Mouse (Mus musculus) forebrain, embryonic 11.5 days (tissue): ENCODE measurements around the gene Zfp850. TPM values are rescaled to one million over a fixed set of nuclear protein-coding genes. Genes with fewer than 3 reads are reported as not detected.
A peak's percentile ranks its signal among the peaks of the same experiment; 100 is the strongest.
"Not testable (repeated sequence)": the region's sequence is repeated elsewhere in the genome, so short reads cannot be mapped to it uniquely, and the experiment has no call there.

ENCODE experiments used
- ATAC-seq: fragments of 200-750 bp; cut with Nextera tagmentation; replicated peaks from 2 replicates; pipeline ENCODE4 v1.8.0; 2017; ENCODE audit warnings: moderate TSS enrichment; ENCODE audit not compliant: low FRiP score
- DNase-seq: peaks from one replicate; pipeline ENCODE4 v3.0.0-alpha.2; 2017; ENCODE audit warnings: low spot score
- H3K27ac ChIP-seq: fragments of 300-500 bp; sonication (generic); 2 replicates; pipeline ENCODE4 v1.5.1; 2014; ENCODE audit warnings: low read depth, low read length
- H3K27me3 ChIP-seq: fragments of 300-500 bp; sonication (generic); 2 replicates; pipeline ENCODE4 v1.6.1; 2014; ENCODE audit warnings: mild to moderate bottlenecking, low read length, mixed read lengths; ENCODE audit not compliant: control insufficient read depth, insufficient read depth
- H3K36me3 ChIP-seq: fragments of 300-500 bp; sonication (generic); 2 replicates; pipeline ENCODE4 v1.6.1; 2014; ENCODE audit warnings: mild to moderate bottlenecking, low read length, moderate library complexity, mixed read lengths; ENCODE audit not compliant: control insufficient read depth, insufficient read depth
- H3K4me1 ChIP-seq: fragments of 300-500 bp; sonication (generic); replicated peaks from 2 replicates; pipeline ENCODE4 v1.6.1; 2014; ENCODE audit warnings: low read length, mixed read lengths; ENCODE audit not compliant: control insufficient read depth, insufficient read depth
- H3K4me2 ChIP-seq: fragments of 300-500 bp; sonication (generic); 2 replicates; pipeline ENCODE4 v1.6.1; 2014; ENCODE audit warnings: low read depth, mild to moderate bottlenecking, low read length, moderate library complexity, mixed read lengths; ENCODE audit not compliant: severe bottlenecking
- H3K4me3 ChIP-seq: fragments of 300-500 bp; sonication (generic); 2 replicates; pipeline ENCODE4 v1.5.1; 2014; ENCODE audit warnings: low read depth, low read length
- H3K9ac ChIP-seq: fragments of 300-500 bp; sonication (generic); 2 replicates; pipeline ENCODE4 v1.6.1; 2014; ENCODE audit warnings: low read length
- H3K9me3 ChIP-seq: fragments of 300-500 bp; sonication (generic); 2 replicates; pipeline ENCODE4 v1.6.1; 2016; ENCODE audit warnings: low read length, mixed read lengths; ENCODE audit not compliant: control insufficient read depth
- WGBS: fragments of 180-500 bp; shearing (Covaris S2); extraction: QIAGEN DNeasy Blood & Tissue Kit; methylation state at CpG from one replicate; pipeline ENCODE4 v1.1.7; 2014; 5-methylcytosine and 5-hydroxymethylcytosine counted together
- polyA plus RNA-seq: library from polyadenylated mRNA; unstranded; fragments of >200 nt; fragmentation: Nextera tagmentation; extraction: Ambion mirVana; gene quantifications from 2 replicates; pipeline ENCODE4 v1.2.1, GENCODE M21; 2014

Zfp850 gene
- polyA plus RNA-seq, 1 experiment from 2014 or later = 8.9 TPM

GRCm38 (mm10) chr7:28010271-28010670 is 3.6 kb downstream of the Zfp850 start:
- no peaks in the 10 kb centered on the region for H3K27me3 ChIP-seq
- DNase-seq (no peak), ATAC-seq (no peak)
- no peak overlapping the region for H3K27ac ChIP-seq
- no peaks in the 10 kb centered on the region; the same call in 1 of the 2 replicates for H3K36me3 ChIP-seq
- no peaks in the 10 kb centered on the region for H3K4me1 ChIP-seq
- H3K4me3 ChIP-seq = no peak overlapping the region
- H3K4me2 ChIP-seq = no peak overlapping the region
- no peaks in the 10 kb centered on the region for H3K9me3 ChIP-seq
- no peak overlapping the region for H3K9ac ChIP-seq
- 94% methylated on average over 3 of the region's 3 CpGs for WGBS

GRCm38 (mm10) chr7:27982197-27982596 is 31.7 kb downstream of the Zfp850 start:
- H3K4me2 ChIP-seq = no peak overlapping the region
- H3K36me3 ChIP-seq = no peaks in the 10 kb centered on the region
- ATAC-seq (no peak), DNase-seq (no peak)
- 84% methylated on average over 2 of the region's 2 CpGs for WGBS
- H3K9me3 ChIP-seq = peaks cover 24% of the 10 kb centered on the region; the same call in 1 of the 2 replicates
- no peaks in the 10 kb centered on the region for H3K27me3 ChIP-seq
- no peak overlapping the region for H3K9ac ChIP-seq
- no peak overlapping the region for H3K27ac ChIP-seq
- H3K4me1 ChIP-seq = peaks cover 6% of the 10 kb centered on the region
- no peak overlapping the region for H3K4me3 ChIP-seq

- H3K36me3 ChIP-seq = peaks cover 3% of the 10 kb centered on the region; the same call in 1 of the 2 replicates
- H3K27me3 ChIP-seq = no peaks in the 10 kb centered on the region
- peaks cover 6% of the 10 kb centered on the region for H3K4me1 ChIP-seq
- H3K4me3 ChIP-seq = peak within 1 kb of the TSS; percentile 67
- DNase-seq (peak; percentile 82), ATAC-seq (peak; percentile 87)
- H3K9ac ChIP-seq = peak within 1 kb of the TSS; percentile 85
- peak within 1 kb of the TSS; percentile 39; the same call in 1 of the 2 replicates for H3K27ac ChIP-seq
- peaks cover 9% of the 10 kb centered on the region; the same call in 1 of the 2 replicates for H3K9me3 ChIP-seq
- under 1% methylated on average over 29 of the region's 29 CpGs for WGBS
- peak within 1 kb of the TSS; percentile 89 for H3K4me2 ChIP-seq
Measured at GRCm38 (mm10) chr7:27978683-27979528, 35.0 kb downstream of the Zfp850 start, which contains the start of gene Zfp780b. Zfp780b (minus strand) TSS chr7:27979171.

GRCm38 (mm10) chr7:27949451-27949850 is 64.5 kb downstream of the Zfp850 start:
- not testable (repeated sequence) for H3K4me3 ChIP-seq, H3K9ac ChIP-seq, H3K4me1 ChIP-seq, H3K27me3 ChIP-seq, H3K36me3 ChIP-seq, ATAC-seq, H3K9me3 ChIP-seq, H3K27ac ChIP-seq, H3K4me2 ChIP-seq, DNase-seq
- 91% methylated on average over 13 of the region's 13 CpGs for WGBS

- H3K4me1 ChIP-seq, ATAC-seq, H3K27ac ChIP-seq, H3K4me3 ChIP-seq, H3K4me2 ChIP-seq, H3K9me3 ChIP-seq, H3K27me3 ChIP-seq, H3K9ac ChIP-seq, H3K36me3 ChIP-seq, DNase-seq: not testable (repeated sequence)
- WGBS = 44% methylated on average over 5 of the region's 7 CpGs
Measured at GRCm38 (mm10) chr7:27941869-27942268, 72.0 kb downstream of the Zfp850 start.

Other genes starting within 250 kb of the Zfp850 start
- 3.1 and 3.3 TPM in 2 replicates for gene Zfp626, start 206.9 kb downstream of the Zfp850 start, polyA plus RNA-seq
- 12.8 and 13.9 TPM in 2 replicates for gene Zfp59, start 175.5 kb downstream of the Zfp850 start, polyA plus RNA-seq
- 4.4 and 4.7 TPM in 2 replicates for gene Zfp607a, start 156.6 kb downstream of the Zfp850 start, polyA plus RNA-seq
- gene Zfp974, start 84.7 kb downstream of the Zfp850 start, polyA plus RNA-seq = 12.5 and 17.3 TPM in 2 replicates
- gene Zfp780b, start 34.9 kb downstream of the Zfp850 start, polyA plus RNA-seq = 20.2 and 22.2 TPM in 2 replicates
- gene Psmc4, start 36.0 kb upstream of the Zfp850 start, polyA plus RNA-seq = 404 and 450 TPM in 2 replicates
- gene Fcgbp, start 57.1 kb upstream of the Zfp850 start, polyA plus RNA-seq = 0.25 and 0.33 TPM in 2 replicates
- gene 9530053A07Rik, start 115.4 kb upstream of the Zfp850 start, polyA plus RNA-seq = 0.11 and 0.12 TPM in 2 replicates
- gene Fbl, start 155.6 kb upstream of the Zfp850 start, polyA plus RNA-seq = 39.5 and 42.9 TPM in 2 replicates
- 17.0 and 18.2 TPM in 2 replicates for gene Dyrk1b, start 165.4 kb upstream of the Zfp850 start, polyA plus RNA-seq